Mouse (Mus musculus) midbrain, embryonic 14.5 days (tissue): ENCODE measurements around the gene Ormdl3. TPM values are rescaled to one million over a fixed set of nuclear protein-coding genes. Genes with fewer than 3 reads are reported as not detected.
"Not testable (repeated sequence)": the region's sequence is repeated elsewhere in the genome, so short reads cannot be mapped to it uniquely, and the experiment has no call there.

Experiments
- ATAC-seq: fragments of 200-750 bp; cut with Nextera tagmentation; 2 replicates; pipeline ENCODE4 v1.8.0; 2017; ENCODE audit warnings: moderate number of reproducible peaks, moderate library complexity; ENCODE audit not compliant: low FRiP score, low TSS enrichment
- DNase-seq: peaks from one replicate; pipeline ENCODE4 v3.0.0-alpha.2; 2015
- H3K27ac ChIP-seq: fragments of 300-500 bp; sonication (generic); replicated peaks from 2 replicates; pipeline ENCODE4 v1.5.1; 2014; ENCODE audit warnings: mild to moderate bottlenecking, low read depth, low read length, moderate library complexity
- H3K27me3 ChIP-seq: fragments of 300-500 bp; sonication (generic); 2 replicates; pipeline ENCODE4 v1.6.1; 2014; ENCODE audit warnings: low read length, control low read depth, mixed read lengths; ENCODE audit not compliant: control insufficient read depth, insufficient read depth
- H3K36me3 ChIP-seq: fragments of 300-500 bp; sonication (generic); 2 replicates; pipeline ENCODE4 v1.6.1; 2014; ENCODE audit warnings: low read length, control low read depth; ENCODE audit not compliant: control insufficient read depth, insufficient read depth
- H3K4me1 ChIP-seq: fragments of 300-500 bp; sonication (generic); 2 replicates; pipeline ENCODE4 v1.6.1; 2014; ENCODE audit warnings: mild to moderate bottlenecking, antibody characterized with exemption, low read length, control low read depth; ENCODE audit not compliant: control insufficient read depth, insufficient read depth
- H3K4me2 ChIP-seq: fragments of 300-500 bp; sonication (generic); 2 replicates; pipeline ENCODE4 v1.6.1; 2014; ENCODE audit warnings: mild to moderate bottlenecking, low read length, moderate library complexity
- H3K4me3 ChIP-seq: fragments of 300-500 bp; sonication (generic); replicated peaks from 2 replicates; pipeline ENCODE4 v1.5.1; 2014; ENCODE audit warnings: low read depth, low read length
- H3K9ac ChIP-seq: fragments of 300-500 bp; sonication (generic); replicated peaks from 2 replicates; pipeline ENCODE4 v1.6.1; 2014; ENCODE audit warnings: mild to moderate bottlenecking, low read length, moderate library complexity
- H3K9me3 ChIP-seq: fragments of 300-500 bp; sonication (generic); 2 replicates; pipeline ENCODE4 v1.6.1; 2016; ENCODE audit warnings: low read length, control low read depth, mixed read lengths; ENCODE audit not compliant: control insufficient read depth
- WGBS: fragments of 180-500 bp; shearing (Covaris S2); extraction: QIAGEN DNeasy Blood & Tissue Kit; methylation state at CpG from one replicate; pipeline ENCODE4 v1.1.7; 2014; 5-methylcytosine and 5-hydroxymethylcytosine counted together
- polyA plus RNA-seq: library from polyadenylated mRNA; unstranded; fragments of >200 nt; fragmentation: Nextera tagmentation; extraction: Ambion mirVana; gene quantifications from 2 replicates; pipeline ENCODE4 v1.2.1, GENCODE M21; 2014

Ormdl3 gene
- 17.1 and 53.4 TPM in 2 replicates for polyA plus RNA-seq

GRCm38 (mm10) chr11:98586892-98587563 is at the start of gene Ormdl3:
Ormdl3 (minus strand) TSS chr11:98587368.
- Histone ChIP-seq H3K9me3 (no peaks in the 10 kb centered on the region), H3K36me3 (peaks cover 17% of the 10 kb centered on the region), H3K27ac (peak within 1 kb of the TSS; percentile 88), H3K4me2 (peak within 1 kb of the TSS; percentile 85), H3K27me3 (no peaks in the 10 kb centered on the region), H3K9ac (peak within 1 kb of the TSS; percentile 84), H3K4me3 (peak within 1 kb of the TSS; percentile 92), H3K4me1 (peaks cover 27% of the 10 kb centered on the region)
- peak; percentile 95 for ATAC-seq
- WGBS: under 1% methylated on average over 49 of the region's 49 CpGs
- peak; percentile 100 for DNase-seq

GRCm38 (mm10) chr11:98635312-98635970 is 48.3 kb upstream of the Ormdl3 start:
- peak; percentile 4 for DNase-seq
- not testable (repeated sequence) for H3K27me3 ChIP-seq, H3K4me1 ChIP-seq, H3K36me3 ChIP-seq, H3K4me2 ChIP-seq, H3K27ac ChIP-seq, H3K9ac ChIP-seq, H3K9me3 ChIP-seq, H3K4me3 ChIP-seq, ATAC-seq
- WGBS: 31% methylated on average over 10 of the region's 10 CpGs

GRCm38 (mm10) chr11:98630646-98631045 is 43.5 kb upstream of the Ormdl3 start:
- Histone ChIP-seq H3K27me3 (no peaks in the 10 kb centered on the region), H3K4me3 (no peak overlapping the region), H3K9me3 (no peaks in the 10 kb centered on the region), H3K27ac (no peak overlapping the region), H3K4me1 (no peaks in the 10 kb centered on the region), H3K36me3 (no peaks in the 10 kb centered on the region), H3K9ac (no peak overlapping the region), H3K4me2 (no peak overlapping the region)
- DNase-seq (no peak), ATAC-seq (no peak)
- 91% methylated on average over 5 of the region's 5 CpGs for WGBS

- 100% methylated on average over 3 of the region's 3 CpGs for WGBS
- no peaks in the 10 kb centered on the region for H3K9me3 ChIP-seq
- no peaks in the 10 kb centered on the region for H3K4me1 ChIP-seq
- H3K27me3 ChIP-seq: no peaks in the 10 kb centered on the region
- no peak overlapping the region for H3K4me2 ChIP-seq
- no peak overlapping the region for H3K9ac ChIP-seq
- no peak overlapping the region for H3K27ac ChIP-seq
- ATAC-seq (no peak), DNase-seq (no peak)
- no peaks in the 10 kb centered on the region for H3K36me3 ChIP-seq
- no peak overlapping the region for H3K4me3 ChIP-seq
Measured at GRCm38 (mm10) chr11:98628706-98629105, 41.5 kb upstream of the Ormdl3 start.

GRCm38 (mm10) chr11:98625611-98626410 is 38.6 kb upstream of the Ormdl3 start, which contains the start of the genes Gm12355 and Gsdma3:
Gm12355 (minus strand) TSS chr11:98625661.
Gsdma3 (plus strand) TSS chr11:98626360.
- ATAC-seq (no peak), DNase-seq (no peak)
- no peaks in the 10 kb centered on the region for H3K4me1 ChIP-seq
- H3K27ac ChIP-seq: no peak within 1 kb of the TSS
- no peaks in the 10 kb centered on the region for H3K27me3 ChIP-seq
- no peaks in the 10 kb centered on the region for H3K9me3 ChIP-seq
- no peak within 1 kb of the TSS for H3K4me3 ChIP-seq
- no peak within 1 kb of the TSS for H3K9ac ChIP-seq
- 91% methylated on average over 10 of the region's 10 CpGs for WGBS
- no peak within 1 kb of the TSS for H3K4me2 ChIP-seq
- H3K36me3 ChIP-seq: no peaks in the 10 kb centered on the region

- H3K27ac ChIP-seq, H3K9me3 ChIP-seq, H3K4me2 ChIP-seq, H3K4me1 ChIP-seq, ATAC-seq, H3K27me3 ChIP-seq, H3K36me3 ChIP-seq, H3K4me3 ChIP-seq, H3K9ac ChIP-seq, DNase-seq: not testable (repeated sequence)
- WGBS: 98% methylated on average over 2 of the region's 2 CpGs
Measured at GRCm38 (mm10) chr11:98624381-98624780, 37.2 kb upstream of the Ormdl3 start.

- ATAC-seq, H3K4me2 ChIP-seq, H3K9me3 ChIP-seq, H3K36me3 ChIP-seq, H3K27ac ChIP-seq, H3K4me3 ChIP-seq, H3K4me1 ChIP-seq, H3K9ac ChIP-seq, H3K27me3 ChIP-seq, DNase-seq: not testable (repeated sequence)
- WGBS: 81% methylated on average over 6 of the region's 6 CpGs
Measured at GRCm38 (mm10) chr11:98623981-98624380, 36.8 kb upstream of the Ormdl3 start.

- DNase-seq (no peak), ATAC-seq (no peak)
- Histone ChIP-seq H3K9ac (no peak overlapping the region), H3K27me3 (no peaks in the 10 kb centered on the region), H3K4me3 (no peak overlapping the region), H3K36me3 (no peaks in the 10 kb centered on the region), H3K4me2 (no peak overlapping the region), H3K4me1 (no peaks in the 10 kb centered on the region), H3K27ac (no peak overlapping the region), H3K9me3 (no peaks in the 10 kb centered on the region)
- WGBS: 95% methylated on average over 13 of the region's 13 CpGs
Measured at GRCm38 (mm10) chr11:98620791-98621190, 33.6 kb upstream of the Ormdl3 start.
